Mouse (Mus musculus): Measurements from ENCODE around the gene Nav3.

Nav3 gene

GRCm38 (mm10) chr10:110175874-110176273 lies 280.1 kb downstream of the Nav3 start:
- no peak for DNase-seq

GRCm38 (mm10) chr10:110169416-110169815 lies 286.6 kb downstream of the Nav3 start:
- no peak for DNase-seq

GRCm38 (mm10) chr10:110168892-110169291 lies 287.1 kb downstream of the Nav3 start:
- no peak for DNase-seq

GRCm38 (mm10) chr10:110162596-110162995 lies 293.4 kb downstream of the Nav3 start:
- DNase-seq, result no peak

- DNase-seq, result no peak
Measured at GRCm38 (mm10) chr10:110160894-110161293, 295.1 kb downstream of the Nav3 start.

- DNase-seq, result no peak
Measured at GRCm38 (mm10) chr10:110159548-110159947, 296.5 kb downstream of the Nav3 start.

GRCm38 (mm10) chr10:110158122-110158521 lies 297.9 kb downstream of the Nav3 start:
- no peak for DNase-seq

GRCm38 (mm10) chr10:110156412-110156811 lies 299.6 kb downstream of the Nav3 start:
- DNase-seq, result no peak

- no peak for DNase-seq
Measured at GRCm38 (mm10) chr10:110155494-110155893, 300.5 kb downstream of the Nav3 start.

- no peak for DNase-seq
Measured at GRCm38 (mm10) chr10:110154873-110155237, 301.1 kb downstream of the Nav3 start.

- DNase-seq, result no peak
Measured at GRCm38 (mm10) chr10:110154001-110154872, 301.8 kb downstream of the Nav3 start.

- no peak for DNase-seq
Measured at GRCm38 (mm10) chr10:110120572-110120971, 335.4 kb downstream of the Nav3 start.

- no peak for DNase-seq
Measured at GRCm38 (mm10) chr10:110117341-110117740, 338.7 kb downstream of the Nav3 start.

- DNase-seq, result no peak
Measured at GRCm38 (mm10) chr10:110112669-110113458, 343.1 kb downstream of the Nav3 start.

GRCm38 (mm10) chr10:110103255-110103654 lies 352.7 kb downstream of the Nav3 start:
- no peak for DNase-seq

- no peak for DNase-seq
Measured at GRCm38 (mm10) chr10:110102231-110102630, 353.8 kb downstream of the Nav3 start.

GRCm38 (mm10) chr10:110094433-110094832 lies 361.6 kb downstream of the Nav3 start:
- no peak for DNase-seq

GRCm38 (mm10) chr10:110088444-110089061 lies 367.5 kb downstream of the Nav3 start:
- DNase-seq, result no peak

- no peak for DNase-seq
Measured at GRCm38 (mm10) chr10:110085903-110086302, 370.1 kb downstream of the Nav3 start.

GRCm38 (mm10) chr10:110085156-110085555 lies 370.8 kb downstream of the Nav3 start:
- DNase-seq, result no peak

GRCm38 (mm10) chr10:110076575-110076974 lies 379.4 kb downstream of the Nav3 start:
- DNase-seq, result no peak

- DNase-seq, result no peak
Measured at GRCm38 (mm10) chr10:110072355-110072754, 383.6 kb downstream of the Nav3 start.

GRCm38 (mm10) chr10:110061166-110061565 lies 394.8 kb downstream of the Nav3 start:
- no peak for DNase-seq

- no peak for DNase-seq
Measured at GRCm38 (mm10) chr10:110037547-110037946, 418.5 kb downstream of the Nav3 start.
